Comparison of ENCODE assay signal across 27 mouse cellular contexts in the genomic region with DNA sequence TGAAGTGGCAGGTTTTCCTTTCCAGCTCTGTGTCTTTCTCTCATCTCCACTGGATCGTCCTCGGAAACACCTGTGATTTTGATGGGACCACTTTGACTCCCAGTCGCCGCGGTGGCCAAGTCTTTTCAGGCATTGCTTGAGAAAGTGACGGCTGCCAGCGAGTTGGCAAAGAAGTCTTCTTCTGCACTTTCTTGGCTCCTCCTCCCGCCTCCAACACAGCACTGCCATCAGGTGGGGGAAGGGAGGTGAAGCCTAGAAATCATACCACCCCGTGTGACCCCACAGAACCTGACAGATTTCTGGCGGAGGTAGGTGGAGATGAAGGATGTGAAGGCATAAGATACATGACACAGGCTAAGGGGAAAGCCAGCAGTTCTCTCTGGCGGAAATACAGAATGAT.
DNase-seq lines count a peak whose midpoint lies in the region; ATAC-seq and TF ChIP-seq lines count a peak whose summit lies in the region.
"Had no signal": no experiment of that assay in that cellular context is flagged by ENCODE, and none has a peak within 500 bp of the region (broad histone marks: within the 10 kb centered on the region; RNA-seq: fewer than 3 reads in every experiment).

No protein-coding gene starts in this region.

- H3K36me3 ChIP-seq in forebrain, postnatal 0 days (ENCODE audit: insufficient read depth), result no peaks in the 10 kb centered on the region
- no peaks in the 10 kb centered on the region for H3K36me3 ChIP-seq in forebrain, embryonic 10.5 days (replicated peaks)
- H3K36me3 ChIP-seq in kidney, postnatal 0 days (ENCODE audit: insufficient read depth, low read length), result no peaks in the 10 kb centered on the region
- no peaks in the 10 kb centered on the region for H3K36me3 ChIP-seq in midbrain, postnatal 0 days (ENCODE audit: insufficient read depth, low read length)
- H3K36me3 ChIP-seq in midbrain, embryonic 10.5 days, result no peaks in the 10 kb centered on the region
- H3K36me3 ChIP-seq: embryonic facial prominence, embryonic 13.5 days; hindbrain, embryonic 13.5 days; lung, embryonic 15.5 days; midbrain, embryonic 15.5 days had no signal

- no peak overlapping the region for H3K4me3 ChIP-seq in forebrain, postnatal 0 days (ENCODE audit: low read depth, low read length)
- H3K4me3 ChIP-seq in forebrain, embryonic 10.5 days, result no peak overlapping the region
- H3K4me3 ChIP-seq in kidney, postnatal 0 days (replicated peaks; ENCODE audit: low read depth, low read length), result no peak overlapping the region
- H3K4me3 ChIP-seq in midbrain, postnatal 0 days (ENCODE audit: low read depth, low read length), result no peak overlapping the region
- no peak overlapping the region for H3K4me3 ChIP-seq in midbrain, embryonic 10.5 days
- H3K4me3 ChIP-seq: embryonic facial prominence, embryonic 13.5 days; gastrocnemius, adult 2 months; hindbrain, embryonic 13.5 days; layer of hippocampus, adult 2 months; lung, embryonic 15.5 days; midbrain, embryonic 15.5 days had no signal

- no peak for DNase-seq in forebrain, postnatal 0 days
- DNase-seq in forebrain, embryonic 10.5 days (ENCODE audit: extremely low spot score, low spot score), result no peak
- peak; percentile 31 for DNase-seq in kidney, postnatal 0 days (ENCODE audit: low spot score)
- DNase-seq in kidney, adult 18-20 months, result no peak
- DNase-seq in midbrain, postnatal 0 days (ENCODE audit: low spot score), result peak; percentile 19
- DNase-seq in midbrain, embryonic 10.5 days (ENCODE audit: low spot score), result no peak
- DNase-seq in layer of hippocampus, adult 8-10 months (ENCODE audit: low spot score in 2 of 2), result no peak
- DNase-seq: adrenal gland, postnatal 14 days; cerebellum, adult 2 months; embryo, embryonic 11 days; gastrocnemius, adult 2 months; gastrocnemius, postnatal 36 days; heart, adult 18-20 months; heart, postnatal 4 days; kidney, adult 2 months; liver; spleen, adult 18-20 months; thymus, postnatal 14 days had no signal

- no peaks in the 10 kb centered on the region for H3K9me3 ChIP-seq in forebrain, postnatal 0 days (ENCODE audit: low read length)
- peaks cover 3% of the 10 kb centered on the region; the same call in 1 of the 2 replicates for H3K9me3 ChIP-seq in forebrain, embryonic 10.5 days
- no peaks in the 10 kb centered on the region for H3K9me3 ChIP-seq in kidney, postnatal 0 days (replicated peaks; ENCODE audit: low read length)
- no peaks in the 10 kb centered on the region for H3K9me3 ChIP-seq in midbrain, postnatal 0 days (ENCODE audit: low read length)
- H3K9me3 ChIP-seq in midbrain, embryonic 10.5 days (replicated peaks), result 0 out of 2 replicates have a peak, but pooled peaks cover 3% of the 10 kb centered on the region
- H3K9me3 ChIP-seq: embryonic facial prominence, embryonic 13.5 days; hindbrain, embryonic 13.5 days; lung, embryonic 15.5 days; midbrain, embryonic 15.5 days had no signal

- H3K4me1 ChIP-seq in forebrain, postnatal 0 days (ENCODE audit: insufficient read depth), result no peaks in the 10 kb centered on the region
- peaks cover 8% of the 10 kb centered on the region for H3K4me1 ChIP-seq in forebrain, embryonic 10.5 days
- no peaks in the 10 kb centered on the region for H3K4me1 ChIP-seq in kidney, postnatal 0 days (replicated peaks; ENCODE audit: insufficient read depth, low read length)
- no peaks in the 10 kb centered on the region for H3K4me1 ChIP-seq in midbrain, postnatal 0 days (ENCODE audit: insufficient read depth, low read length)
- H3K4me1 ChIP-seq in midbrain, embryonic 10.5 days, result no peaks in the 10 kb centered on the region
- H3K4me1 ChIP-seq: lung, embryonic 15.5 days; midbrain, embryonic 15.5 days had no signal

- H3K27ac ChIP-seq in forebrain, postnatal 0 days (ENCODE audit: low read depth, low read length), result no peak overlapping the region
- H3K27ac ChIP-seq in forebrain, embryonic 10.5 days, result no peak overlapping the region
- H3K27ac ChIP-seq in kidney, postnatal 0 days, result no peak overlapping the region
- H3K27ac ChIP-seq in midbrain, postnatal 0 days (ENCODE audit: low read depth, low read length), result no peak overlapping the region
- H3K27ac ChIP-seq in midbrain, embryonic 10.5 days (replicated peaks), result no peak overlapping the region
- H3K27ac ChIP-seq: embryonic facial prominence, embryonic 13.5 days; gastrocnemius, adult 2 months; hindbrain, embryonic 13.5 days; layer of hippocampus, adult 2 months; liver, embryonic 14.5 days; lung, embryonic 15.5 days; midbrain, embryonic 15.5 days had no signal

- no peak overlapping the region for H3K4me2 ChIP-seq in forebrain, postnatal 0 days (ENCODE audit: low read depth)
- no peak overlapping the region for H3K4me2 ChIP-seq in kidney, postnatal 0 days (ENCODE audit: low read length)
- H3K4me2 ChIP-seq in midbrain, postnatal 0 days (ENCODE audit: low read depth, low read length, poor library complexity, severe bottlenecking), result no peak overlapping the region
- H3K4me2 ChIP-seq: embryonic facial prominence, embryonic 13.5 days; heart, embryonic 11.5 days; hindbrain, embryonic 13.5 days; lung, embryonic 15.5 days; midbrain, embryonic 15.5 days had no signal

- peak; percentile 29; the same call in 1 of the 2 replicates for ATAC-seq in forebrain, postnatal 0 days
- ATAC-seq in kidney, postnatal 0 days (replicated peaks; ENCODE audit: low FRiP score, low read depth), result no peak; the same call in 1 of the 2 replicates
- no peak for ATAC-seq in midbrain, postnatal 0 days (ENCODE audit: low FRiP score)
- ATAC-seq: CD4-positive, CD25-positive, alpha-beta regulatory T cell, adult 4 months; inflammation-experienced regulatory T-cells, adult 6 months; midbrain, embryonic 15.5 days had no signal

- TF ChIP-seq CTCF in forebrain, postnatal 0 days (IDR thresholded peaks at IDR 0.05; ENCODE audit: low read depth), result no peak
- TF ChIP-seq CTCF in kidney, postnatal 0 days (IDR thresholded peaks at IDR 0.05; ENCODE audit: low read depth), result no peak
- no peak for TF ChIP-seq CTCF in midbrain, postnatal 0 days (IDR thresholded peaks at IDR 0.05)

- 75% methylated on average over 11 of the region's 11 CpGs for WGBS in forebrain, postnatal 0 days
- WGBS in forebrain, embryonic 10.5 days, result 91% methylated on average over 11 of the region's 11 CpGs
- 69% methylated on average over 11 of the region's 11 CpGs for WGBS in kidney, postnatal 0 days
- WGBS in midbrain, postnatal 0 days, result 93% methylated on average over 11 of the region's 11 CpGs
- 91% methylated on average over 11 of the region's 11 CpGs for WGBS in midbrain, embryonic 10.5 days

- no peaks in the 10 kb centered on the region for H3K27me3 ChIP-seq in forebrain, postnatal 0 days (ENCODE audit: insufficient read depth, low read length)
- H3K27me3 ChIP-seq in forebrain, embryonic 10.5 days (ENCODE audit: poor library complexity, severe bottlenecking), result no peaks in the 10 kb centered on the region
- H3K27me3 ChIP-seq in kidney, postnatal 0 days (ENCODE audit: insufficient read depth, low read length), result no peaks in the 10 kb centered on the region
- no peaks in the 10 kb centered on the region for H3K27me3 ChIP-seq in midbrain, postnatal 0 days (ENCODE audit: insufficient read depth, low read length)
- H3K27me3 ChIP-seq in midbrain, embryonic 10.5 days (ENCODE audit: low read depth, poor library complexity, severe bottlenecking), result no peaks in the 10 kb centered on the region
- H3K27me3 ChIP-seq: hindbrain, embryonic 13.5 days; lung, embryonic 15.5 days; midbrain, embryonic 15.5 days had no signal

- H3K9ac ChIP-seq in forebrain, postnatal 0 days, result no peak overlapping the region
- no peak overlapping the region for H3K9ac ChIP-seq in kidney, postnatal 0 days (ENCODE audit: low read depth, low read length)
- no peak overlapping the region for H3K9ac ChIP-seq in midbrain, postnatal 0 days (replicated peaks; ENCODE audit: low read length, poor library complexity, severe bottlenecking)
- H3K9ac ChIP-seq: embryonic facial prominence, embryonic 13.5 days; hindbrain, embryonic 13.5 days; liver, embryonic 14.5 days; lung, embryonic 15.5 days; midbrain, embryonic 15.5 days had no signal

Comparison
In these comparisons a context has a peak if more than half of its experiments do, and no peak if none do; other contexts are left out.
1. DNase-seq: peak in kidney, postnatal 0 days (single experiment) and midbrain, postnatal 0 days (single experiment); none in forebrain, postnatal 0 days (single experiment), forebrain, embryonic 10.5 days (single experiment), kidney, adult 18-20 months (single experiment), midbrain, embryonic 10.5 days (single experiment) and layer of hippocampus, adult 8-10 months (0 of 2).